Mouse (Mus musculus) liver, embryonic 13.5 days (tissue): Measurements from ENCODE around the gene Vps8. TPM values are rescaled to one million over a fixed set of nuclear protein-coding genes. Genes with fewer than 3 reads are reported as not detected.

ENCODE experiments used
- ATAC-seq: fragments of 200-750 bp; cut with Nextera tagmentation; 2 replicates; pipeline ENCODE4 v1.8.0; 2017; ENCODE audit warnings: low read depth, mild to moderate bottlenecking, moderate number of reproducible peaks, moderate library complexity
- DNase-seq: peaks from one replicate; pipeline ENCODE4 v3.0.0; 2022
- H3K27ac ChIP-seq: fragments of 300-500 bp; sonication (generic); 2 replicates; pipeline ENCODE4 v1.5.1; 2015; ENCODE audit warnings: moderate library complexity, mild to moderate bottlenecking, inconsistent platforms
- H3K27me3 ChIP-seq: fragments of 300-500 bp; sonication (generic); 2 replicates; pipeline ENCODE4 v1.6.1; 2015; ENCODE audit warnings: mild to moderate bottlenecking, inconsistent platforms
- H3K36me3 ChIP-seq: fragments of 300-500 bp; sonication (generic); 2 replicates; pipeline ENCODE4 v1.6.1; 2015; ENCODE audit warnings: mild to moderate bottlenecking, inconsistent platforms
- H3K4me1 ChIP-seq: fragments of 300-500 bp; sonication (generic); replicated peaks from 2 replicates; pipeline ENCODE4 v1.6.1; 2015; ENCODE audit warnings: inconsistent platforms
- H3K4me2 ChIP-seq: fragments of 300-500 bp; sonication (generic); 2 replicates; pipeline ENCODE4 v1.6.1; 2015; ENCODE audit warnings: inconsistent platforms, mild to moderate bottlenecking, moderate library complexity
- H3K4me3 ChIP-seq: fragments of 300-500 bp; sonication (generic); replicated peaks from 2 replicates; pipeline ENCODE4 v1.5.1; 2015; ENCODE audit warnings: mild to moderate bottlenecking, inconsistent platforms
- H3K9ac ChIP-seq: fragments of 300-500 bp; sonication (generic); 2 replicates; pipeline ENCODE4 v1.6.1; 2015; ENCODE audit warnings: mild to moderate bottlenecking, inconsistent platforms
- H3K9me3 ChIP-seq: fragments of 300-500 bp; sonication (generic); replicated peaks from 2 replicates; pipeline ENCODE4 v1.6.1; 2016; ENCODE audit warnings: inconsistent platforms
- WGBS: fragments of 180-500 bp; shearing (Covaris S2); methylation state at CpG from one replicate; pipeline ENCODE4 v1.1.7; 2015; ENCODE audit not compliant: insufficient replicate concordance; 5-methylcytosine and 5-hydroxymethylcytosine counted together
- polyA plus RNA-seq: library from polyadenylated mRNA; unstranded; fragments of >200 nt; fragmentation: Nextera tagmentation; extraction: Ambion mirVana; gene quantifications from 2 replicates; pipeline ENCODE4 v1.2.1, GENCODE M21; 2015

Vps8 gene
- polyA plus RNA-seq, 1 experiment from 2014 or later: 5.3 TPM

GRCm38 (mm10) chr16:21405224-21405969, 17.5 kb upstream of the Vps8 start:
- Histone ChIP-seq H3K4me1 (no peaks in the 10 kb centered on the region), H3K27me3 (peaks cover 6% of the 10 kb centered on the region; the same call in 1 of the 2 replicates), H3K9me3 (no peaks in the 10 kb centered on the region), H3K36me3 (no peaks in the 10 kb centered on the region), H3K4me2 (no peak overlapping the region), H3K27ac (no peak overlapping the region), H3K9ac (no peak overlapping the region), H3K4me3 (no peak overlapping the region)
- DNase-seq (no peak), ATAC-seq (no peak)
- WGBS: 62% methylated on average over 6 of the region's 6 CpGs

- Histone ChIP-seq H3K4me3 (no peak overlapping the region), H3K9me3 (no peaks in the 10 kb centered on the region), H3K4me2 (no peak overlapping the region), H3K4me1 (no peaks in the 10 kb centered on the region), H3K36me3 (no peaks in the 10 kb centered on the region), H3K27ac (no peak overlapping the region), H3K9ac (no peak overlapping the region), H3K27me3 (peaks cover 6% of the 10 kb centered on the region; the same call in 1 of the 2 replicates)
- 59% methylated on average over 6 of the region's 6 CpGs for WGBS
- ATAC-seq (no peak), DNase-seq (no peak)
Observed at GRCm38 (mm10) chr16:21406136-21406535, 16.8 kb upstream of the Vps8 start.

- DNase-seq (no peak), ATAC-seq (no peak)
- Histone ChIP-seq H3K4me2 (no peak overlapping the region), H3K36me3 (no peaks in the 10 kb centered on the region), H3K4me3 (no peak overlapping the region), H3K9me3 (no peaks in the 10 kb centered on the region), H3K27ac (no peak overlapping the region), H3K27me3 (0 out of 2 replicates have a peak, but pooled peaks cover 5% of the 10 kb centered on the region), H3K9ac (no peak overlapping the region), H3K4me1 (no peaks in the 10 kb centered on the region)
Observed at GRCm38 (mm10) chr16:21411779-21412178, 11.1 kb upstream of the Vps8 start.

- Histone ChIP-seq H3K27me3 (0 out of 2 replicates have a peak, but pooled peaks cover 5% of the 10 kb centered on the region), H3K4me2 (no peak overlapping the region), H3K9me3 (no peaks in the 10 kb centered on the region), H3K36me3 (no peaks in the 10 kb centered on the region), H3K27ac (no peak overlapping the region), H3K4me1 (0 out of 2 replicates have a peak, but pooled peaks cover 3% of the 10 kb centered on the region), H3K9ac (no peak overlapping the region), H3K4me3 (no peak overlapping the region)
- DNase-seq: peak; percentile 64
- 17% methylated on average over 8 of the region's 8 CpGs for WGBS
- ATAC-seq: 0 out of 2 replicates have a peak, but pooled peaks have one; percentile 34
Observed at GRCm38 (mm10) chr16:21412593-21413047, 10.3 kb upstream of the Vps8 start.

- Histone ChIP-seq H3K4me2 (no peak overlapping the region), H3K36me3 (no peaks in the 10 kb centered on the region), H3K9ac (no peak overlapping the region), H3K9me3 (no peaks in the 10 kb centered on the region), H3K27me3 (0 out of 2 replicates have a peak, but pooled peaks cover 5% of the 10 kb centered on the region), H3K27ac (no peak overlapping the region), H3K4me1 (peaks cover 10% of the 10 kb centered on the region), H3K4me3 (no peak overlapping the region)
- no peak for ATAC-seq
- 40% methylated on average over 3 of the region's 3 CpGs for WGBS
- DNase-seq: no peak
Observed at GRCm38 (mm10) chr16:21413819-21414218, 9.1 kb upstream of the Vps8 start.

- no peak overlapping the region for H3K4me3 ChIP-seq
- 72% methylated on average over 8 of the region's 8 CpGs for WGBS
- H3K4me2 ChIP-seq: no peak overlapping the region
- no peak for DNase-seq
- no peak overlapping the region for H3K9ac ChIP-seq
- no peaks in the 10 kb centered on the region for H3K9me3 ChIP-seq
- 0 out of 2 replicates have a peak, but pooled peaks cover 5% of the 10 kb centered on the region for H3K27me3 ChIP-seq
- no peak for ATAC-seq
- H3K36me3 ChIP-seq: no peaks in the 10 kb centered on the region
- H3K27ac ChIP-seq: no peak overlapping the region
- H3K4me1 ChIP-seq: peaks cover 10% of the 10 kb centered on the region
Observed at GRCm38 (mm10) chr16:21415128-21415527, 7.8 kb upstream of the Vps8 start.

GRCm38 (mm10) chr16:21418012-21418411, 4.9 kb upstream of the Vps8 start:
- no peak overlapping the region for H3K9ac ChIP-seq
- no peaks in the 10 kb centered on the region for H3K9me3 ChIP-seq
- H3K4me2 ChIP-seq: no peak overlapping the region
- no peak overlapping the region for H3K27ac ChIP-seq
- DNase-seq: peak; percentile 54
- H3K4me1 ChIP-seq: peaks cover 14% of the 10 kb centered on the region
- WGBS: 42% methylated on average over 5 of the region's 5 CpGs
- ATAC-seq: peak; percentile 37
- H3K36me3 ChIP-seq: no peaks in the 10 kb centered on the region
- H3K4me3 ChIP-seq: no peak overlapping the region
- H3K27me3 ChIP-seq: 0 out of 2 replicates have a peak, but pooled peaks cover 2% of the 10 kb centered on the region

- DNase-seq: no peak
Observed at GRCm38 (mm10) chr16:21423546-21423910, 610 bp downstream of the Vps8 start.

GRCm38 (mm10) chr16:21428131-21428530, 5.2 kb downstream of the Vps8 start:
- no peaks in the 10 kb centered on the region for H3K36me3 ChIP-seq
- no peaks in the 10 kb centered on the region for H3K27me3 ChIP-seq
- ATAC-seq (no peak; the same call in 1 of the 2 replicates), DNase-seq (no peak)
- peaks cover 35% of the 10 kb centered on the region for H3K4me1 ChIP-seq
- WGBS: 38% methylated on average over 5 of the region's 5 CpGs
- H3K9ac ChIP-seq: no peak overlapping the region
- no peak overlapping the region for H3K4me2 ChIP-seq
- no peak overlapping the region for H3K27ac ChIP-seq
- no peak overlapping the region for H3K4me3 ChIP-seq
- no peaks in the 10 kb centered on the region for H3K9me3 ChIP-seq

More at GRCm38 (mm10) chr16:21423546-21423910, 610 bp downstream of the Vps8 start:
- no peaks in the 10 kb centered on the region for H3K36me3 ChIP-seq
- H3K27me3 ChIP-seq: no peaks in the 10 kb centered on the region
- H3K4me1 ChIP-seq: peaks cover 33% of the 10 kb centered on the region
- no peaks in the 10 kb centered on the region for H3K9me3 ChIP-seq
- H3K4me3 ChIP-seq: peak overlapping the region; percentile 89
- H3K9ac ChIP-seq: peak overlapping the region; percentile 92
- ATAC-seq: peak; percentile 47
- WGBS: 3% methylated on average over 10 of the region's 10 CpGs
- peak overlapping the region; percentile 77 for H3K27ac ChIP-seq
- peak overlapping the region; percentile 98 for H3K4me2 ChIP-seq

- no peak overlapping the region for H3K4me2 ChIP-seq
- peaks cover 19% of the 10 kb centered on the region for H3K4me1 ChIP-seq
- ATAC-seq (no peak), DNase-seq (no peak)
- 78% methylated on average over 2 of the region's 2 CpGs for WGBS
- H3K9me3 ChIP-seq: no peaks in the 10 kb centered on the region
- H3K27me3 ChIP-seq: no peaks in the 10 kb centered on the region
- H3K27ac ChIP-seq: no peak overlapping the region
- no peak overlapping the region for H3K4me3 ChIP-seq
- no peaks in the 10 kb centered on the region for H3K36me3 ChIP-seq
- H3K9ac ChIP-seq: no peak overlapping the region
Observed at GRCm38 (mm10) chr16:21430377-21431060, 7.6 kb downstream of the Vps8 start.

GRCm38 (mm10) chr16:21431614-21432013, 8.7 kb downstream of the Vps8 start:
- ATAC-seq (no peak), DNase-seq (no peak)
- Histone ChIP-seq H3K27me3 (no peaks in the 10 kb centered on the region), H3K4me3 (no peak overlapping the region), H3K9me3 (no peaks in the 10 kb centered on the region), H3K27ac (no peak overlapping the region), H3K9ac (no peak overlapping the region), H3K4me1 (peaks cover 19% of the 10 kb centered on the region), H3K4me2 (no peak overlapping the region), H3K36me3 (no peaks in the 10 kb centered on the region)
- 71% methylated on average over 3 of the region's 3 CpGs for WGBS
